Mouse (Mus musculus): ENCODE measurements around the gene Gan.

- no peak for TF ChIP-seq POLR2A (IDR thresholded peaks at IDR 0.05; ENCODE audit: low read depth, low read length)
- no peak for TF ChIP-seq MAX (IDR thresholded peaks at IDR 0.05; ENCODE audit: low read length)
Measured at GRCm38 (mm10) chr8:117201221-117202017, 43.5 kb downstream of the Gan start.

Measured in CH12.LX (cell line).